Mouse (Mus musculus) hindbrain, embryonic 11.5 days (tissue): ENCODE results near the gene Zfp467. TPM values are rescaled to one million over a fixed set of nuclear protein-coding genes. Genes with fewer than 3 reads are reported as not detected.

Source experiments
- ATAC-seq: fragments of 200-750 bp; cut with Nextera tagmentation; 2 replicates; pipeline ENCODE4 v1.8.0; 2017; ENCODE audit warnings: mild to moderate bottlenecking, moderate TSS enrichment, moderate library complexity; ENCODE audit not compliant: low FRiP score
- DNase-seq: peaks from one replicate; pipeline ENCODE4 v3.0.0-alpha.2; 2015; ENCODE audit warnings: low spot score
- H3K27ac ChIP-seq: fragments of 300-500 bp; sonication (generic); 2 replicates; pipeline ENCODE4 v1.5.1; 2014; ENCODE audit warnings: mild to moderate bottlenecking, low read depth, low read length
- H3K27me3 ChIP-seq: fragments of 300-500 bp; sonication (generic); 2 replicates; pipeline ENCODE4 v1.6.1; 2014; ENCODE audit warnings: mild to moderate bottlenecking, low read length, moderate library complexity, mixed read lengths; ENCODE audit not compliant: control insufficient read depth, insufficient read depth
- H3K36me3 ChIP-seq: fragments of 300-500 bp; sonication (generic); 2 replicates; pipeline ENCODE4 v1.6.1; 2014; ENCODE audit warnings: mild to moderate bottlenecking, low read length, moderate library complexity, mixed read lengths; ENCODE audit not compliant: control insufficient read depth, insufficient read depth
- H3K4me1 ChIP-seq: fragments of 300-500 bp; sonication (generic); replicated peaks from 2 replicates; pipeline ENCODE4 v1.6.1; 2014; ENCODE audit warnings: low read length, mixed read lengths; ENCODE audit not compliant: control insufficient read depth, insufficient read depth
- H3K4me2 ChIP-seq: fragments of 300-500 bp; sonication (generic); replicated peaks from 2 replicates; pipeline ENCODE4 v1.6.1; 2014; ENCODE audit warnings: mild to moderate bottlenecking, low read depth, low read length
- H3K4me3 ChIP-seq: fragments of 300-500 bp; sonication (generic); 2 replicates; pipeline ENCODE4 v1.5.1; 2014; ENCODE audit warnings: low read depth, low read length
- H3K9ac ChIP-seq: fragments of 300-500 bp; sonication (generic); 2 replicates; pipeline ENCODE4 v1.6.1; 2014; ENCODE audit warnings: low read depth, low read length
- H3K9me3 ChIP-seq: fragments of 300-500 bp; sonication (generic); 2 replicates; pipeline ENCODE4 v1.6.1; 2016; ENCODE audit warnings: low read length; ENCODE audit not compliant: control insufficient read depth
- WGBS: fragments of 180-500 bp; shearing (Covaris S2); extraction: QIAGEN DNeasy Blood & Tissue Kit; methylation state at CpG from one replicate; pipeline ENCODE4 v1.1.7; 2014; 5-methylcytosine and 5-hydroxymethylcytosine counted together
- polyA plus RNA-seq: library from polyadenylated mRNA; unstranded; fragments of >200 nt; fragmentation: Nextera tagmentation; extraction: Ambion mirVana; gene quantifications from 2 replicates; pipeline ENCODE4 v1.2.1, GENCODE M21; 2014

The Zfp467 gene
- polyA plus RNA-seq, 1 experiment from 2014 or later = 14.9 TPM

- no peaks in the 10 kb centered on the region for H3K9me3 ChIP-seq
- WGBS = 91% methylated on average over 4 of the region's 4 CpGs
- no peaks in the 10 kb centered on the region for H3K27me3 ChIP-seq
- H3K27ac ChIP-seq = no peak overlapping the region
- DNase-seq = no peak
- no peaks in the 10 kb centered on the region for H3K4me1 ChIP-seq
- H3K4me3 ChIP-seq = no peak overlapping the region
- no peak overlapping the region for H3K4me2 ChIP-seq
- no peak for ATAC-seq
- no peak overlapping the region for H3K9ac ChIP-seq
- H3K36me3 ChIP-seq = peaks cover 21% of the 10 kb centered on the region
Measured at GRCm38 (mm10) chr6:48409726-48410343, 35.8 kb downstream of the Zfp467 start.

DNA sequence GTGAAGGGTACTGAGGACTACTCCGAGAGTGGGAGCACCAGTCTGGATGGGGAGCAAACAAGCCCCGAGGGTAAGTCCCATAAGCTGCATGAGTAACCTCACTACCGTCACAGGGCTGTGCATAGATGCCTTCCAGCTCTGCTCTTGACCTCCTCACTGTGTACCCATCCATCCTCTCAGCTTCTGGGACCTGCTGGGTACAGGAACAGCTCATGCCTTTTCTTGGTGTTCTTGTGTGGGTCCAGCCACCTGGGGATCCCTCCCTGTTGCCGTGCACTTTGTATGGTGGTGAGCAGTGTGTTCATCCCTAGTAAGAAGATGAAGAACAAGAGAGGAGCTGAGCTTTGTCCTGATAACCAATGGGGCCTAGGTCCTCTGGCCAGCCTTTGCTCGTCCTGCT, 41.6 kb downstream of the Zfp467 start:
- no peak overlapping the region for H3K27ac ChIP-seq
- no peak for DNase-seq
- peaks cover 1% of the 10 kb centered on the region; the same call in 1 of the 2 replicates for H3K36me3 ChIP-seq
- H3K4me3 ChIP-seq = no peak overlapping the region
- no peaks in the 10 kb centered on the region for H3K9me3 ChIP-seq
- no peak for ATAC-seq
- no peaks in the 10 kb centered on the region for H3K4me1 ChIP-seq
- H3K9ac ChIP-seq = no peak overlapping the region
- H3K4me2 ChIP-seq = no peak overlapping the region
- 90% methylated on average over 5 of the region's 5 CpGs for WGBS
- no peaks in the 10 kb centered on the region for H3K27me3 ChIP-seq

DNA sequence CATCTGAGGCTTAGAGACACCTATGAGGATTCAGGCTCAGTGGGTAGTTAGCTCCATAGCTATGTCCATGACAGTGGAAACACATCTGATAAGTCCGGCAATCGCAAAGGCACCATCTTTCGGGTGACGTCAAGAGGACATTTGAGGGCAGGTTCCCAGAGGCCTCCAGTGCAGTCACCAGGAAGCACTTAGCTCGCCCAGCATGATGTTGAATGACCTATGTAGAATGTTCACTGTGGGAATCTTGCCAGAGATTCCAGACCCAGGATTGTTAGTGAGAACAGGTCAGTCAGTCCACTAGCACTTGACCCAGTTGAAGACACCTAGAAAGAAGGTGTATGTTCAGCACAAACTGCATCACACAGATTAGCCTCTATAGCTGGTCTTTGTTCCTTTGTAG, 45.7 kb downstream of the Zfp467 start:
- 98% methylated on average over 5 of the region's 5 CpGs for WGBS
- no peak for DNase-seq

GRCm38 (mm10) chr6:48397336-48397735, 48.3 kb downstream of the Zfp467 start:
- no peak for ATAC-seq
- Histone ChIP-seq H3K4me2 (no peak overlapping the region), H3K9me3 (no peaks in the 10 kb centered on the region), H3K9ac (no peak overlapping the region), H3K27ac (no peak overlapping the region), H3K4me1 (peaks cover 3% of the 10 kb centered on the region; the same call in 1 of the 2 replicates), H3K4me3 (no peak overlapping the region), H3K27me3 (no peaks in the 10 kb centered on the region), H3K36me3 (no peaks in the 10 kb centered on the region)
- peak; percentile 29 for DNase-seq
- 66% methylated on average over 4 of the region's 4 CpGs for WGBS

More for the DNA sequence above, 45.7 kb downstream of the Zfp467 start:
- Histone ChIP-seq H3K27me3 (no peaks in the 10 kb centered on the region), H3K4me2 (no peak overlapping the region), H3K4me3 (no peak overlapping the region), H3K36me3 (no peaks in the 10 kb centered on the region; the same call in 1 of the 2 replicates), H3K4me1 (peaks cover 3% of the 10 kb centered on the region; the same call in 1 of the 2 replicates), H3K9me3 (no peaks in the 10 kb centered on the region), H3K27ac (no peak overlapping the region), H3K9ac (no peak overlapping the region)
- ATAC-seq = no peak

DNA sequence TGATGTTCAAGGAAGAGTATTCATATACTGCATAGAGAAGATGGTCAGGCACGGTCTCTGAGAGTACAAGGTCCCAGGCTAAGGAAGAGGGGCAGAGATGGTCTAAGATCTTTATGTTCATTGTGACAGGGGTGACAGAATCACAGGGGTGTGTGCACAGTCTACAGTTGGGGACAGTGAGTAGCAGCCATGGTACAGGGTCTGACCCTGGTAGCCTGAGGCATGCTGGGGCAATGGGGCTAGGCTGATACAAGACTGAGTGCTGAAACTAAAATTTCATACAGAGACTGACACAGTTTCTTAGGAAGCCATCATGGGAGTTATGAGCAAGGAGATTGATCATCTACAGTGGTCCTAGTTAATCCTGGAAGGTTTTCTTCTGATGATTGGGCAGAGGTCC, 48.9 kb downstream of the Zfp467 start:
- no peak for ATAC-seq
- DNase-seq = no peak
- no peak overlapping the region for H3K27ac ChIP-seq
- H3K4me3 ChIP-seq = peak overlapping the region; percentile 70
- 100% methylated on average over 1 of the region's 1 CpGs for WGBS
- H3K4me1 ChIP-seq = peaks cover 3% of the 10 kb centered on the region; the same call in 1 of the 2 replicates
- no peaks in the 10 kb centered on the region for H3K27me3 ChIP-seq
- peak overlapping the region; percentile 70; the same call in 1 of the 2 replicates for H3K9ac ChIP-seq
- H3K36me3 ChIP-seq = no peaks in the 10 kb centered on the region
- peak overlapping the region; percentile 46 for H3K4me2 ChIP-seq
- H3K9me3 ChIP-seq = no peaks in the 10 kb centered on the region

- Histone ChIP-seq H3K4me2 (peak overlapping the region; percentile 46), H3K9me3 (no peaks in the 10 kb centered on the region), H3K4me3 (peak overlapping the region; percentile 70), H3K36me3 (no peaks in the 10 kb centered on the region), H3K9ac (peak overlapping the region; percentile 70), H3K27ac (no peak overlapping the region), H3K27me3 (no peaks in the 10 kb centered on the region), H3K4me1 (peaks cover 3% of the 10 kb centered on the region; the same call in 1 of the 2 replicates)
- no peak for ATAC-seq
- 36% methylated on average over 15 of the region's 15 CpGs for WGBS
- DNase-seq = peak; percentile 16
Measured at GRCm38 (mm10) chr6:48396008-48396595, 49.5 kb downstream of the Zfp467 start.

DNA sequence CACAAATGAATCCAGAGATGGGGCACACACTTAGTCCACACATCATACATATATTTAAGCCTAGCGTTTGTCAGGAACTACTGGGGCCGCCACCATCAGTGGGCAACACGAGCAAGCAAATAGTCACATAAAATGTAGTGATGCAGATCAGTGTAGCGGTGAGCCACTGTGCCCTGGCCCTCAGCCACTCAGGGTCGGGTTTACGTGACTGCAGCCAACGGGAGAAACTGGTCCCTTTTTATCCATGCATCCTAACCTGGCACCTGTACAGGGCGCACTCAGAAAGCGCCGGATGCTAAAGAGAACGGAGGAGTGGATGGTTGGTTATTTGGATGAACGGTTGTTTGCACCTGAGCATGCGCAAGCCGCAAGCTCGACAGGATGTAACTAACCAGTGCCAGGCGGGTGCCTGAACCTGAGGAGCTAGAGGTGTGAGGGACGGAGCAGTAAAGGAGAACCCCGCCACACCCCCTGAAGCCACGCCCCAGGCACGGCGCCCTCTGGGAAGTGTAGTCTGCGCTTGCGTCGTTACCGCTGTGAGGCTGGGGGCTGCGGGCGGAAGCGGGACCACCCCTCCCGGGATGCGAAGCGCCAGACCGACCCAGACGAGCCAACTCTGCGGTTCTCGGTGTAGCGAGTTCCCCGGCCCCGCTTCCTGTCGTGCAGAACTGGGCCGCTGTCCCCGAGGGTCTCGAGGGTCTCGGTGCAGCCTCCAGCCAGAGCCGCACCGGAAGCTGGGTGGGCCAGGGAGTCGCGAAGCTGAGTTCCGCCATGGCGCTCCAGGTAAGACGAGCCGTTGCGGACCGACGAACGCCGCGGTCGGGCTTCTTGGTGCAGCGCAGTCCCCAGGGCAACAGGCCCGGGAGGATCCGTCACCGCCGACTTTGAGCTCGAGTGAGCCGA, 50.3 kb downstream of the Zfp467 start, which contains the start of gene Krba1:
Krba1 (plus strand) TSS at position 482 of the 903 bp plus-strand sequence.
- DNase-seq (peak; percentile 87), ATAC-seq (peak; percentile 96)
- Histone ChIP-seq H3K4me1 (peaks cover 3% of the 10 kb centered on the region; the same call in 1 of the 2 replicates), H3K27ac (peak within 1 kb of the TSS; percentile 67), H3K36me3 (no peaks in the 10 kb centered on the region), H3K4me2 (peak within 1 kb of the TSS; percentile 46), H3K27me3 (no peaks in the 10 kb centered on the region), H3K9me3 (no peaks in the 10 kb centered on the region), H3K4me3 (peak within 1 kb of the TSS; percentile 70), H3K9ac (peak within 1 kb of the TSS; percentile 70)
- 1% methylated on average over 63 of the region's 65 CpGs for WGBS

GRCm38 (mm10) chr6:48393811-48394210, 51.8 kb downstream of the Zfp467 start:
- Histone ChIP-seq H3K4me1 (peaks cover 3% of the 10 kb centered on the region; the same call in 1 of the 2 replicates), H3K9me3 (no peaks in the 10 kb centered on the region), H3K27ac (no peak overlapping the region), H3K4me2 (no peak overlapping the region), H3K4me3 (no peak overlapping the region), H3K27me3 (no peaks in the 10 kb centered on the region), H3K9ac (no peak overlapping the region), H3K36me3 (no peaks in the 10 kb centered on the region)
- no peak for ATAC-seq
- DNase-seq = no peak
